Mouse (Mus musculus) ES-E14 (cell line): ENCODE data around the gene Fhit. TPM values are rescaled to one million over a fixed set of nuclear protein-coding genes. Genes with fewer than 3 reads are reported as not detected.

ENCODE experiments used
- DNase-seq: peaks from one replicate; pipeline ENCODE4 v3.0.0-alpha.2; 2013; ENCODE audit warnings: low read depth, low spot score
- H3K27ac ChIP-seq: 2 replicates; pipeline ENCODE4 v1.5.1; 2012; ENCODE audit warnings: low read depth, mild to moderate bottlenecking, low read length, moderate library complexity, mixed read lengths; ENCODE audit not compliant: poor library complexity, insufficient read depth, severe bottlenecking
- H3K36me3 ChIP-seq: 2 replicates; pipeline ENCODE4 v1.6.1; 2012; ENCODE audit warnings: mild to moderate bottlenecking, low read length, moderate library complexity, mixed read lengths; ENCODE audit not compliant: control insufficient read depth, poor library complexity, insufficient read depth, severe bottlenecking
- H3K4me1 ChIP-seq, 2 experiments: fragments of 150-350 bp in 1 of 2; sonication (generic) in 1 of 2; 2 replicates each; pipeline ENCODE4 v1.6.1; 2012; ENCODE audit warnings: low read length in 2 of 2, mild to moderate bottlenecking in 1 of 2, mixed read lengths in 1 of 2; ENCODE audit not compliant: control insufficient read depth in 2 of 2, insufficient read depth in 2 of 2, poor library complexity in 1 of 2
- H3K4me3 ChIP-seq, 2 experiments: fragments of 150-350 bp in 1 of 2; sonication (generic) in 1 of 2; 2 replicates each; pipeline ENCODE4 v1.5.1; 2012; ENCODE audit warnings: low read length in 2 of 2, low read depth in 1 of 2, mild to moderate bottlenecking in 1 of 2, mixed read lengths in 1 of 2; ENCODE audit not compliant: insufficient read depth in 1 of 2, poor library complexity in 1 of 2, severe bottlenecking in 1 of 2
- H3K9ac ChIP-seq: 2 replicates; pipeline ENCODE4 v1.6.1; 2012; ENCODE audit warnings: low read depth, mild to moderate bottlenecking, low read length, mixed read lengths; ENCODE audit not compliant: poor library complexity, insufficient read depth, severe bottlenecking
- H3K9me3 ChIP-seq: fragments of 150-350 bp; sonication (generic); 2 replicates; pipeline ENCODE4 v1.6.1; 2012; ENCODE audit warnings: low read depth, mild to moderate bottlenecking, low read length; ENCODE audit not compliant: control insufficient read depth, insufficient read depth
- CHD2 ChIP-seq: IDR thresholded peaks from 2 replicates; pipeline ENCODE4 v1.6.1; 2014; ENCODE audit warnings: mild to moderate bottlenecking, low read depth, low read length, inconsistent platforms
- HCFC1 ChIP-seq: IDR thresholded peaks from 2 replicates; pipeline ENCODE4 v1.6.1; 2012; ENCODE audit warnings: low read length, inconsistent platforms, borderline replicate concordance; ENCODE audit not compliant: insufficient read depth
- MAFK ChIP-seq: IDR thresholded peaks from 2 replicates; pipeline ENCODE4 v1.6.1; 2014; ENCODE audit warnings: mild to moderate bottlenecking, low read depth, low read length, inconsistent platforms; ENCODE audit not compliant: insufficient read depth
- ZC3H11A ChIP-seq: IDR thresholded peaks from 2 replicates; pipeline ENCODE4 v1.6.1; 2012; ENCODE audit warnings: low read depth, mild to moderate bottlenecking, inconsistent platforms, low read length, borderline replicate concordance
- ZNF384 ChIP-seq: IDR thresholded peaks from 2 replicates; pipeline ENCODE4 v1.6.1; 2012; ENCODE audit warnings: low read depth, low read length, inconsistent platforms
- in situ Hi-C, 2 experiments: fragments of 600-800 bp; cut with MboI; formaldehyde crosslinking; loops; one replicate each; pipeline ENCODE4 v1.15.1; 2025; ENCODE audit warnings: low sequenced_read_pairs in 2 of 2, inconsistent platforms in 1 of 2; ENCODE audit not compliant: unreplicated experiment in 2 of 2
- total RNA-seq: library from RNA; depleted of rRNA; stranded (reverse); fragments of 300-350 nt; gene quantifications from 2 replicates; pipeline ENCODE4 v1.2.3, GENCODE M21; 2012

Fhit gene
- total RNA-seq, 1 experiment, result 1.0 TPM

DNA sequence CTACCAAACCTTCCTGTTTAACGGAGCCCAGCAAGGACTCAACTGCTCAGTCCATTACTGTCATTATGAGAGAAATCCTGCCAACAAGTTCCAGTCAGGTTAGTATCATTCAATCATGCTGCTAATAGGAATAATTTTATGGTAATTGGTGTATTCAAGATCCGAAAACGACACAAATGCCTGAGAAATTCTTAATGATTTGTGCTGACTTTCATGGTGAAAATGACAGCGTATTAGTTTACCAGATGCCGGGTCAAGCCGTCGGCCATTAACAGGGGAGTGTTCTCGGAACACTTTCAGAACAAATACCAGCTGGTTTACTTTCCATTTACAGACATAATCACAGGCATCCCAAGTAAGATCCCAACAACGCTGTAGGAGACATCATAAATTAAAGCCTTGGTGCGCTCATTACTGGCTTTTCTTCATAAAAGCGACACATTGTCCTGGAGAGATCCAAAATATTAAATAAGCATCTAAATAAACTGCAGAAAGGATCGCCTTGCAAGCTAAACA, 451.0 kb downstream of the Fhit start:
- Histone ChIP-seq H3K27ac (no peak overlapping the region), H3K36me3 (no peaks in the 10 kb centered on the region), H3K4me1 (no peaks in the 10 kb centered on the region), H3K9ac (no peak overlapping the region), H3K4me3 (no peak overlapping the region), H3K9me3 (no peaks in the 10 kb centered on the region)
- in situ Hi-C loops, result loop anchor here in 1 of 2 experiments (25.0 kb wide), 1 partner anchor 101 kb away; no protein-coding TSS in a partner anchor
- no peak for DNase-seq
- TF ChIP-seq ZNF384 (no peak), ZC3H11A (no peak), HCFC1 (no peak), CHD2 (no peak), MAFK (no peak)

DNA sequence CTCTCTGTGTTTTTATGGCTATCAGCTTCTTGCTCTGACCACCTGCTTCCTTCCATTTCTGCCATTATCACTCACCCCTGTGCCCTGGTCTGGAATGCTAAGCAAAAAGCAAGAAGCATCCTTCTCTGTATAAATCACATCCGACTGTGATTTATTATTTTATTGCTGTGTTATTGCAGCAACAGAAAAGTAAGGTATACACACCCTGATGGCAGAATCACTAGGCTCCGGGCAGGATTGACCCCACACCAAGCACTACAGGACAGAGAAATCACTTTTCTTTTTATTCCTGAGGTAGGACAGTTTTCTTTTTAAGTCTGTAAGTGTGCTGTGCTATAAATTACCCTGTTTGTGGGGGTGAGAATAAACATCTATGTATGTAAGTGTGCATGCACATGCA, 460.1 kb downstream of the Fhit start:
- no peaks in the 10 kb centered on the region for H3K4me1 ChIP-seq
- H3K4me3 ChIP-seq, result no peak overlapping the region
- no peaks in the 10 kb centered on the region for H3K9me3 ChIP-seq
- no peaks in the 10 kb centered on the region for H3K36me3 ChIP-seq
- in situ Hi-C loops, result loop anchor here in 1 of 2 experiments (25.0 kb wide), 1 partner anchor 111 kb away; no protein-coding TSS in a partner anchor
- H3K9ac ChIP-seq, result no peak overlapping the region
- no peak for DNase-seq
- no peak overlapping the region for H3K27ac ChIP-seq
- TF ChIP-seq ZNF384, result no peak
- TF ChIP-seq CHD2, result no peak
- TF ChIP-seq ZC3H11A, result no peak
- no peak for TF ChIP-seq MAFK
- no peak for TF ChIP-seq HCFC1

GRCm38 (mm10) chr14:10680041-10680440, 481.8 kb downstream of the Fhit start:
- H3K36me3 ChIP-seq, result no peaks in the 10 kb centered on the region
- H3K27ac ChIP-seq, result no peak overlapping the region
- in situ Hi-C loops, result no loop called here
- no peak overlapping the region for H3K4me3 ChIP-seq
- H3K4me1 ChIP-seq, result no peaks in the 10 kb centered on the region
- H3K9ac ChIP-seq, result no peak overlapping the region
- TF ChIP-seq HCFC1 (no peak), MAFK (no peak), CHD2 (no peak), ZNF384 (no peak), ZC3H11A (no peak)
- no peaks in the 10 kb centered on the region for H3K9me3 ChIP-seq
- no peak for DNase-seq

DNA sequence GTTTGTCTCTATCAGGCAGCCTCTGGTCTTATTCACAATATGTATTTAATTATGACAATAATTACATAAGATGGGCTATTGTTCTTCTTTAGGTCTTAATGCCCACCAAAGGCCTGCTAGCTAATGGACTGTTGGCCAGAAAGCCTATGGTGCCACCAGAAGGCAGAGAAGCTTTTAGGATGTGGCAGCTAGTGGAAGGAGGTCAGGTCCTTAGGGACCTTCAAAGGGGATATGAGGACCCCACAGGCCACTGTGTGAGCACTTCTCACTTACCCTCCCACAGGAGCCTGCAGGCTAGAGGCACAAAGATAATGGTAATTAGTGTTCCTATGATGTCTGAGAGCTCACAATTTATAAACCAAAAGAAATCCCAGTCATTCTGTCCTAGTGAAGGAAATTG, 482.2 kb downstream of the Fhit start:
- H3K4me1 ChIP-seq, result no peaks in the 10 kb centered on the region
- in situ Hi-C loops, result no loop called here
- H3K27ac ChIP-seq, result no peak overlapping the region
- TF ChIP-seq ZC3H11A (no peak), CHD2 (no peak), ZNF384 (no peak), MAFK (no peak), HCFC1 (no peak)
- H3K4me3 ChIP-seq, result no peak overlapping the region
- no peak for DNase-seq
- H3K9ac ChIP-seq, result no peak overlapping the region
- H3K36me3 ChIP-seq, result no peaks in the 10 kb centered on the region
- no peaks in the 10 kb centered on the region for H3K9me3 ChIP-seq

GRCm38 (mm10) chr14:10677627-10678026, 484.2 kb downstream of the Fhit start:
- no peaks in the 10 kb centered on the region for H3K9me3 ChIP-seq
- no peak for DNase-seq
- no peaks in the 10 kb centered on the region for H3K36me3 ChIP-seq
- in situ Hi-C loops, result no loop called here
- H3K4me1 ChIP-seq, result no peaks in the 10 kb centered on the region
- TF ChIP-seq ZC3H11A, result no peak
- no peak for TF ChIP-seq MAFK
- TF ChIP-seq CHD2, result no peak
- no peak for TF ChIP-seq ZNF384
- TF ChIP-seq HCFC1, result no peak
- no peak overlapping the region for H3K27ac ChIP-seq
- no peak overlapping the region for H3K9ac ChIP-seq
- no peak overlapping the region for H3K4me3 ChIP-seq
